Mouse (Mus musculus) heart, adult 11 months (tissue): ENCODE data around the gene Hipk1.
"Not testable (repeated sequence)": the region's sequence is repeated elsewhere in the genome, so short reads cannot be mapped to it uniquely, and the experiment has no call there.

ENCODE experiments used
- DNase-seq: peaks from one replicate; pipeline ENCODE4 v3.0.0; 2022

Hipk1 gene

GRCm38 (mm10) chr3:103791230-103792110 lies at the start of gene Hipk1:
Hipk1 (minus strand) TSS chr3:103791563.
- peak; percentile 100 for DNase-seq

GRCm38 (mm10) chr3:103840946-103841345 lies 49.6 kb upstream of the Hipk1 start:
- DNase-seq, result not testable (repeated sequence)

GRCm38 (mm10) chr3:103840195-103840594 lies 48.8 kb upstream of the Hipk1 start:
- DNase-seq, result not testable (repeated sequence)

- no peak for DNase-seq
These were observed 48.3 kb upstream of the Hipk1 start for GRCm38 (mm10) chr3:103839711-103840110.

GRCm38 (mm10) chr3:103836453-103836852 lies 45.1 kb upstream of the Hipk1 start:
- no peak for DNase-seq

GRCm38 (mm10) chr3:103835951-103836310 lies 44.6 kb upstream of the Hipk1 start:
- DNase-seq, result no peak

- no peak for DNase-seq
These were observed 44.0 kb upstream of the Hipk1 start for GRCm38 (mm10) chr3:103835272-103835950.

GRCm38 (mm10) chr3:103834001-103834400 lies 42.6 kb upstream of the Hipk1 start:
- no peak for DNase-seq

GRCm38 (mm10) chr3:103832426-103832825 lies 41.1 kb upstream of the Hipk1 start, which contains the start of gene Bcl2l15:
Bcl2l15 (plus strand) TSS chr3:103832601.
- DNase-seq, result no peak

- no peak for DNase-seq
These were observed 39.8 kb upstream of the Hipk1 start for GRCm38 (mm10) chr3:103831146-103831545.

- DNase-seq, result not testable (repeated sequence)
These were observed 39.3 kb upstream of the Hipk1 start for GRCm38 (mm10) chr3:103830681-103831080.

DNA sequence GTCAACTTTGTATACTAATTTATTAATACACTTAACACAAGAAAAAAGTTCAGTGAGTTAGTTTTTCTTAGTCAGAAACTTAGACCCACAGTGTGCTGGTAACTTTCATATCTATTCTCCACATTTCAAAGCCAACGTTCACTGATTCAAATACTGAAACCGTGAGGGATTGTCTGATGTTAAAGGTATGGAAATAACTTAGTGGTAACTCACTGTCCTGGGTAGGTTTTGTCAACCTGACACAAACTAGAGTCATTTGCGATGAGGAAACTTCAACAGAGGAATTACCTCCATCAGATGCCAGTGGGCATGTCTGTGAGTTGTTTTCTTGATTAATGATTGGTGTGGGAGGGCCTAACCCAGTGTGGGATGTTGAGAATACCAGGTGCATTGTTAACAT lies 37.7 kb upstream of the Hipk1 start:
- no peak for DNase-seq

DNA sequence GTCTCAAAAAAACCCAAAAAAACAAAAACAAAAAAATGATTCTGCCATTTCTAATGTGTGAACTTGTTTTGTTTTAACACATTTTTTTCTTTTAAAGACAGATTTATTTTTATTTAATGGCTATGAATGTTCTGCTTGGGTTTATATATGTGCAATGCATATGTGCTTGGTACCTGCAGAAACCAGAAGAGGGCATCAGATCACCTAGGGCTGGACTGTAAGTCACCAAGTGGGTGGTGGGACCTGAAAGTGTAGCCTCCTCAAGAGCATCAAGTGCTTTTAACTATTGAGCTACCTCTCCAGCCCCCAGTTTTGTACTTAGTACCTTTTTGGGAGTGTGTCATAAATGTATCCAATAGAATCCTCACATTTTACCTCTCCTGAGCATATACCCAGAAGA lies 36.2 kb upstream of the Hipk1 start:
- no peak for DNase-seq

- DNase-seq, result no peak
These were observed 19.6 kb upstream of the Hipk1 start for GRCm38 (mm10) chr3:103810967-103811366.

DNA sequence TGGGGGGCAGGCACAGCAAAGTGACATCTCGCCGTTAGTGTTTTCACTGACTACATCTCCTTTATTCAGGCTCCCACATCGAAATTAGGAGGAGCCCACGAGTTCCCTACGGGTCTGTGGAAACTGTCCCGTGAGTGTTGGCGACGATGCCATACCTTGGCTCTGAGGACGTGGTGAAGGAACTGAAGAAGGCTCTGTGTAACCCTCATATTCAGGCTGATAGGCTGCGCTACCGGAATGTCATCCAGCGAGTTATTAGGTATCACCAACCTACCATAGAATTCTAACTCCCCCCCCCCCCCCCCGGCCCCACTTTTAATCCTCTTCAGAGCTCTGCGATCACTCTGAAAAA lies 18.4 kb upstream of the Hipk1 start:
- DNase-seq, result no peak

DNA sequence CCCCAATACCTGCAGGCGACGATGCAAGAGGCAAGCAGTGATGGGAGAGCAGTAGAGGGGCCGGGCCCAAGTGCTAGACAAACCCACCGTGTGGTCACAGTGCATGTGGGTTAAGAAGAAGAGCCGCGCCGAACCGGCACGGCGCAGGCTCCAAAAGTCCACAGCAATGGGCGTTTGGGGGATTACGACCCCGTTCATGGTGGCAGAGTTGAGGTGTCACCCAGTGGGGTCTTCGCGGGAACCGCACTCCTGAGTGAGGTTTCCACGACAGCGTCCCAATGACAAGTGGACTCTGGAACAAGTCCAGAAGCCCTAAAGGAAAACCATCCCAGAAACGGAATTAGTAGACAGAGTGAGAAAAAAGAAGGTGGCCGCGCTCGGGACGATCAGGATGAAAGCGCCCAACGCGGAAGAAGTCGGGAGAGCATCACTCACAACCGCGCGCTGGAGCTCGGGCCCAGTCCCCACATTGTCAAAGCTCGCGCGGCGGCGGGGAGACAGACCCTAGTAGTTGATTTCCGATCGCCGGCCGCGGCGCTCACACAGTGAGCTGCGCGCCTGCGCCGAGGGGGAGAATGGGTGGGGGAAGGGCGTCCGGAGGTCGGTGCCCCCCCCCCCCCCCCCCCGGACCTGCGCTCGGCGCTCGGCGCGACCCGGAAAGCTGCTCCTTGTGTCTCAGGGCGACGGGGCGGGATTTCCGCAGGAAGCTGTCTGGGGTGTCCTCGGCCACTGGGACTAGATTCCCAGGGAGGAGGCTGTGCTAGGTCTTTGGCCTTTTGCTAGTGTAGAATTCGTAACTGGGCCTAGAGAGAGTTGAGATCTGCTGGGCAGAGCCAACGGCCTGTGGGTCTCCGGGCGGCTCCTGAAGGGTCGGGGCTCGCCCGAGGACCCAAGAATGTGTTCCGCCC lies 17.8 kb upstream of the Hipk1 start, which contains the start of the genes Dclre1b, Ap4b1 and Gm43064:
TSS of gene Dclre1b (minus strand) at position 554 of the 908 bp plus-strand sequence.
TSS of gene Ap4b1 (plus strand) at position 630 of the 908 bp plus-strand sequence.
TSS of gene Gm43064 (plus strand) at position 683 of the 908 bp plus-strand sequence.
- peak; percentile 99 for DNase-seq

DNA sequence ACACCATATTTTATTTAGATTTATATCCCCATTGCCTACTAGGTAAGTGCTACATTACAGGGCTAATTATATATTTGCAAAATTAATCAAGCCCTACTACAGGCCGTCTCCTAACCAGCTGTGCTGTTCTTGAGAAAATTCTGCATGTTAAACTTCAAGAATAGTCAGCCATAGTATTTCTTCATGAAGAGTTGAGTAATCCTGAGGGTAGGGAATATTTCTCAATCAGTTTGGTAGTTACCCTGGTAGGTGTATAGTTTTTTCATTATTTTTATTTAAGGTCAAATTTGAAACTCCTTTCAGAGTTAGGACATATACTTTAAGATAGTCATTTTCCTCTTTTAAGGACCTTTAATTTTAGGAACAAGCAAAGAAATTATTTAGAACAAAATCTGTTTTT lies 14.3 kb upstream of the Hipk1 start:
- peak; percentile 42 for DNase-seq

DNA sequence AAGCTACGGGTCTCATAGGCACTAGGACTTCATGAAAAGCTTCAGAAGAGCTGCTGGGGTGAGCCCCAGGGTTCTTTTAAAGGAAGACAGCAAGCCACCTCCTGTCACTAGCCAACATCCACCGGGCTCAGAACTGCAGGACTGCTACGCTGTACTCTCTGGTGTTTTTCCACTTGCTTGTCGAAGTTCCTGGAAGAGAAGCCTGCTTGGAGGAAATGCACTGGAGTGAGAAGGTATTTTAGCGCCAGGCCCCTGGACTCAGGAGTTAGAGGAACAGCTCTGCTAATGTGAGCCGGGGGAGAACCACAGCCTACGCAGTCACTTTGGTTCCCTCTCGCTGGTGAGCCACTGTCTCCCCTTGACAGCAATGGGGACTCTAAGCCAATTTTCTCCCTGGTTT lies 11.5 kb upstream of the Hipk1 start:
- peak; percentile 94 for DNase-seq

GRCm38 (mm10) chr3:103801631-103802531 lies 10.5 kb upstream of the Hipk1 start:
- DNase-seq, result peak; percentile 100

DNA sequence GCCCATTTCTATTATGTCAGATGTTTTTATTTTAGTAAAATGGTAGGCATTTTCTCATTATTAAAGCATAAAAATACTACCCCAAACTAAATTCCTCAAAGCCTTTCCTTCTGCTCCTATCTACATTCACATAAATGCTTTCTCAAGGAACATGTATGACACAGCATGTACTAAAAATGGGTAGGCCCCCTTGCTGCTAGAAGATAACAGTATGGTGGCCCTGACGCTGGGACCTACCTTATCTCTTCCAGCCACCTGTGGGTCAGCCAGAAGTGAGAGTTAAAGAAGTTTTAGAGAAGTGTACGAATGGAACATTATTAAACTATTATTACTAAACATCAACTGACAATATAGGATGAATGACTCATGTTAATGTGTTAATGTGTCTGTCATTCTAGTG lies 8.1 kb upstream of the Hipk1 start:
- DNase-seq, result peak; percentile 78

- DNase-seq, result peak; percentile 18
These were observed 5.0 kb upstream of the Hipk1 start for GRCm38 (mm10) chr3:103796389-103796788.

- peak; percentile 96 for DNase-seq
These were observed 1.2 kb upstream of the Hipk1 start for GRCm38 (mm10) chr3:103792566-103792965.
